Mouse (Mus musculus): ENCODE measurements around the gene Mtus2. TPM values are rescaled to one million over a fixed set of nuclear protein-coding genes. Genes with fewer than 3 reads are reported as not detected.
"Not testable (repeated sequence)": the region's sequence is repeated elsewhere in the genome, so short reads cannot be mapped to it uniquely, and the experiment has no call there.

Gene Mtus2
- 5.3 and 8.2 TPM in 2 replicates for polyA plus RNA-seq (2012; rRNA removed)

DNA sequence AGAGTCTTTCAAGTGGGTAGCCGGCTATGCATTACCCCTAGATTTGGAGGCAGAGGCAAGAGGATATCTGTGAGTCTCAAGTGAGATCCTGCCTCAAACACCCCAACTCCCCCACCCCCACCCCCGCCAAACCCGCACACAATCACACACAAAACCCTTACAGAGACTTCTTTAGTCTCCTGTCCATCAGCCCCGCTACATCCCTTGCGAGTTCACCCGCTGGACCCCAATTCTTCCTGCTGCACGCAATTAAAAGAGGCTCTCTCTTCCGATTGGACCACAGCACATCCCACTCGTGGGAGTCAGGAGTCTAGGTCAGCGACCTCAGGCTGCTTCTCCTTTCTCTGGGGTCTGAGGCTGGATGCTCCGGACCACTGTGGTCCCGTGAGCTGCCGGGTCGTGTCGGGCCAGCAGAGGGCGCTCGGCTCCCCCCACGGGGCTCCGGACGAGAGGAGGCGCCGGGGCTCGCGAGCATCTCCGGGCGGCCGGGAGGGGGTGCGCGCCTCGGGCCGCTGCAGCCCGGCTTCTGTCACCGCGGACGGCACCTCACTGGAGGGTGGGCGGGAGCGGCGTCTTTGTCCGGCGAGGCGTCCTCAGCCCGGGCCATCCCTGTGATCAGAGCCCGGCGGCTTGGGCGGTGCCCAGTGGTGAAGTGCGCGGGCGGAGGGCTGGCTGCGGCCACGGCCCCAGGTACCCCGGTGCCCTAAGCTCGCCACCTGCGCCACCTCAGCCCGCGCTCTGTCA lies at the start of gene Mtus2:
Gene Mtus2, plus strand, starts transcription at position 500 of the 744 bp plus-strand sequence.
- peak; percentile 73 for DNase-seq (ENCODE audit: low spot score)

DNA sequence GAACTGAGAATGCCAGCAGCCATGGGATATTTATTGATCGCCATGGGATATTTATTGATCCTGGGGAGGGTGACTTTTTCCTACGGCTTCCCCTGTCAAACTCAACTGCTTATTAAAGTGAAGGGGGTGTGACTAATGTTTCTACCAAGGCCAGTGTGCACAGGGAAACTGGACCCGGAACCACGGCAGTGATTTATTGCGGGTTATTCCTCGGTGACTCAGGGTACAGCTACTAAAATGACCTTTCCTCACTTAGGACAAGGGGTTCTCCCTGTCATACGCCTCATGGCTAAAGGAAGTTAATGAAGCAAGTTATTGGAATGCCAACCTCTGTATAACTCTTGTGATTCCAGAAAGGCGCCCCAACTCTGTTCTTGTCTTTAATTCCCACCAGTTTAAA lies 49.3 kb upstream of the Mtus2 start:
- no peak for DNase-seq (ENCODE audit: low spot score)

GRCm38 (mm10) chr5:147910807-147911509 lies 46.2 kb upstream of the Mtus2 start:
- DNase-seq (ENCODE audit: low spot score): no peak

- no peak for DNase-seq (ENCODE audit: low spot score)
These were observed 45.4 kb upstream of the Mtus2 start for GRCm38 (mm10) chr5:147911744-147912143.

- no peak for DNase-seq (ENCODE audit: low spot score)
These were observed 43.8 kb upstream of the Mtus2 start for GRCm38 (mm10) chr5:147913241-147913842.

DNA sequence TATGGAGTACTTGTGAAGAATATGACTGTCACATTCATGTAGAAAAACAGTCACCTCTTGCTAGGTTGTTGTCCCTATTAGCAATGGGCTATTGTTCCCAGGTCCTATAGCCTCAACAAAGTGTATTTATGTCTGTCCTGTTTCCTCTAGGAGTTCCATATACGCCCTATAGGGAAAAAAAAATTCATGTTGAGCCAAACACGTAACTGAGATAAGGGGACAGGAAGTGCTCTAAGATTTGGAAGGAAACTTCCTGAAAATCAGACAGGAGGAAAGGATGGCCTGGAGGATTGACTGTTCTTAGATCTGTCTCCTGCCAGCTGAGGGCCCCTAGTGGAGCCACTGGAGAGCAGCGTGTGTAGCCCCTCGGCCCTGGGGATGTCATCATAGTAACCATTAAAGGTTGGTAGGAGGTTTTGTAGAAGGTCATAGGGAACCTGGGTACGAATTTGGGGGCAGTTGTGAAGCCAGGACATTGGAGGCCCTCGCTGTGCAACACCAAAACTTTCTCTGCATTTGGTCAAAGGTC lies 42.0 kb upstream of the Mtus2 start:
- no peak for DNase-seq (ENCODE audit: low spot score)

- DNase-seq (ENCODE audit: low spot score): no peak
These were observed 40.9 kb upstream of the Mtus2 start for GRCm38 (mm10) chr5:147916171-147916570.

DNA sequence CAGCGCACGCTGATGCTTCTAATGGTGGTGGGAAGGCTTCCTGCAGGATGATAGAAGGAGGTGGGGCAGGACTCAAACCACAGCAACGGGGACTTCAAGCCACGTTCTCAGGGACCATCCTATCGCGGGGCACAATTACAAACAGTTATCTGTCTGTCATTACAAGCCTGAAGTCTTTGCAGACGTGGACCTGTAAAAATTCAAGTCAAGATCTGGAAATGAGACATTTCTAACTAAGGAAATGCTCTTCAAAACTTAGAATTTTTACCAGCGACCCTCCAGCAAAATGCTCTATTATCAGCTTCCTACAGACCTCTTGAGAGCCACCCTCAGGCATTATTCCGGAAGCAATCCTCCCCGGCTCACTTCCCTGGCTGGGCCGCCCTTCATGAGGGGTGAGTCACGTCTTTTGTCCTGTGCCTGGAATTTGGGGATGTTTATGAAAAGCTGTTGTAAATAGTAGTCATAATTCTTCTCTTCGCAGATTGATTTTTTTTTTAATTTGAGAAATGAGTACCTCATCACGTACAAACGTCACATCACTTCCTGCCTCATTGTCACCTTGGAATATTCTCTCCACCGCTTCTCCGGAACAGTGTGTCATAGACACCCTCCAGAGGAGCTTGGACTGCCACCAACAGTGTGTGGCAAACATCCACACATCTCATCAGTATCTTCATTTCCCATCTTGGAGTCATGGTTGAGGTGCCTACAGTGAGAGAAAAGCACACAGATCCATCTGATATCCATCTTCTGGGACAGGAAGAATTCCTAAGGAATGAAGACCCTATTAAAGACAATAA lies 38.9 kb upstream of the Mtus2 start:
- DNase-seq (ENCODE audit: low spot score): no peak

GRCm38 (mm10) chr5:147924621-147925020 lies 32.5 kb upstream of the Mtus2 start:
- DNase-seq (ENCODE audit: low spot score): no peak

DNA sequence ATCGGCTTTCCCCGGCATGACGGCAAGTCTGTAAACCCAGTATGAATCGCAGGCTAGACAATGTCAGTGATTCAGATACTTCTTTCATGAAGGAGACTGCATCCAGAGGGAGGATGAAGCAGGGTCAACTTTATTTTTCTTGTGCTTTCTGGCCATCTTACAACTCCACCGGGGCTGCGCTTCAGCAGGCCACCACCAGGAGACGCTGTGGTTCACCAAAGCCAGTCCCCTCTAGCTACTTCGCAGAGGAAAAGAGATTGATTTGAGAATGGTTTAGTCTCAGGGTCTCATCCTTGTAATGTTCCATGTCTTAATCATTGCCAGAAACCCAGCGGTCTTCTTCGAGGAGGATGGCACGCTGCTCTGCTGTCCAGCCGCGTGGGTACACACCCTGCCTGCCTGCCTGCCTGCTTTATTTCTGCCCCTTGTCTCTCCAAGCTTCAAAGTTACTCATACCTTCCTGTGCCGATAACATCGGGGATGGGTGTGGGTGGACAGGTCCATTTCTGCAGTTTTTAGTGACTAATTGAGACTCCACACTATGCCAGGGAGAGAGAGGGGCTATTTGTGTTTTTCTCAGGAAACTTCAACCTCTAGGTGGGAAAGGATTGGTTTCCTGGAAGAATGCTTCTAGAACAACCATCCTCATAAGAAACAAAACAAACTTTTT lies 31.1 kb upstream of the Mtus2 start:
- DNase-seq (ENCODE audit: low spot score): no peak

- no peak for DNase-seq (ENCODE audit: low spot score)
These were observed 28.2 kb upstream of the Mtus2 start for GRCm38 (mm10) chr5:147928668-147929497.

DNA sequence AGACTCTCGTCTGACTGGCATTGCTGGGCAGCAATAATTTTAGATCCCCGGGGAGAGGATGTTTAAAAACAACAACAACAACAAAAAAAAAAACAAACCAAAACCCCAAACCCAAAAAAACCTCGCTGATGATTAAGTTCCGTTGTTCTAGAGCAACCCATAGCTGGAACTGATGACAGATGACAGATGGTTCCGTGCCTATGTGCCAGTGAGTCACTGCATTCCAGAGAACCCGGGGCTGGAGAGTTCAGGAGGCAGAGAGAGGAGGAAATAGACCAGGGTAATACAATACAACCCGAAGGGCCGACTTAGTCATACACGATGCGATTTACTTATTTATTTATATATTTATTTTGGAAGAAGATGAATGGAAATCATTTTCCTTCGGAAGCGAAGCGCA lies 22.0 kb upstream of the Mtus2 start:
- DNase-seq (ENCODE audit: low spot score): no peak

DNA sequence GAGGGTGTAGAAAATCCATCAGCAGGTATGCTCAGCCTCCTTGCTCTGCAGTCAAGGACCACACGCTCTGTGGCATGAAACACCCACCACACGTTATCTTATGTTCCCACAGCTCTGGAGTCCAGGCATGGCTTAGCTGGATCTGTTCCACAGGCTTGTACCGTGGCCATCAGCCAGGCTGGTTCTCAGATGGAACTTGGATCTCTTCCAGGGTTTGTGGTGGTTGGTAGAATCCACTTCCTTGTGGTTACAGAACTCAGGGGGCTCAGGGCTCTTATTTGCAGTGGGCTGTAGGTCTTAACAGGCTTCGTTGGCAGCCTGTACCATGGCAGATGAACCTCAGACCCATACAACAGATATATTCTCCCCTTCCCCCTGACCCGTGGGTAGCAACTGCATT lies 17.9 kb upstream of the Mtus2 start:
- no peak for DNase-seq (ENCODE audit: low spot score)

GRCm38 (mm10) chr5:147945000-147945666 lies 12.0 kb upstream of the Mtus2 start:
- no peak for DNase-seq (ENCODE audit: low spot score)

GRCm38 (mm10) chr5:147949881-147950280 lies 7.2 kb upstream of the Mtus2 start:
- DNase-seq (ENCODE audit: low spot score): no peak

- DNase-seq (ENCODE audit: low spot score): no peak
These were observed 5.4 kb upstream of the Mtus2 start for GRCm38 (mm10) chr5:147951751-147952150.

- DNase-seq (ENCODE audit: low spot score): not testable (repeated sequence)
These were observed 3.9 kb upstream of the Mtus2 start for GRCm38 (mm10) chr5:147953181-147953580.

DNA sequence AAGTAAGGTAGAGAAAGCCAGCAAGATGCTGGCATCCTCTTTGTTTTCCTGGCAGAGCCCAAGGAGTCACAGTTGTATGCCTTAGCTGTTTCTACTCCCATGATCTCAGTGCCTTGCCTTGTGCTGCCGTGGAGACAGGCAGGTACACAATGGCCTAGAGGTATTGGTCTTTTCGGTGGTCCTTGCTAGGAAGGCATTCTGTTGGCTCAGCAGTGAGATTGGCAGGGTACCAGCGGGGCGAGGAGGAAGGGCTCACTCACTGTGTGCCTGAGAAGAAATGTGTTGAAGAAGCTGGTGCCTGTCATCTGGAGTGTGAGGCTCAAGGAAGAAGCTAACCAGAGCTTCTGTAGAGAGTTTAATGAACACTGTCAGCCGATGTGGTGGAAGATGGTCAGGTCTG lies 1.4 kb upstream of the Mtus2 start:
- DNase-seq (ENCODE audit: low spot score): no peak

GRCm38 (mm10) chr5:147956421-147956820 lies 699 bp upstream of the Mtus2 start:
- DNase-seq (ENCODE audit: low spot score): no peak

Data from urinary bladder, adult 2 months (tissue).